Mouse (Mus musculus) midbrain, postnatal 0 days (tissue): Measurements from ENCODE around the gene Snap25. TPM values are rescaled to one million over a fixed set of nuclear protein-coding genes. Genes with fewer than 3 reads are reported as not detected.

Source experiments
- ATAC-seq: fragments of 200-750 bp; cut with Nextera tagmentation; 2 replicates; pipeline ENCODE4 v1.8.0; 2017; ENCODE audit warnings: moderate number of reproducible peaks, mild to moderate bottlenecking, moderate TSS enrichment, moderate library complexity; ENCODE audit not compliant: low FRiP score
- DNase-seq: peaks from one replicate; pipeline ENCODE4 v3.0.0-alpha.2; 2015; ENCODE audit warnings: low spot score
- H3K27ac ChIP-seq: fragments of 300-500 bp; sonication (generic); 2 replicates; pipeline ENCODE4 v1.5.1; 2014; ENCODE audit warnings: low read depth, mild to moderate bottlenecking, low read length, mixed read lengths
- H3K27me3 ChIP-seq: fragments of 300-500 bp; sonication (generic); 2 replicates; pipeline ENCODE4 v1.6.1; 2014; ENCODE audit warnings: low read length, control low read depth, mixed read lengths; ENCODE audit not compliant: insufficient read depth
- H3K36me3 ChIP-seq: fragments of 300-500 bp; sonication (generic); 2 replicates; pipeline ENCODE4 v1.6.1; 2014; ENCODE audit warnings: low read length, control low read depth, mixed read lengths; ENCODE audit not compliant: insufficient read depth
- H3K4me1 ChIP-seq: fragments of 300-500 bp; sonication (generic); 2 replicates; pipeline ENCODE4 v1.6.1; 2014; ENCODE audit warnings: mild to moderate bottlenecking, control low read depth, antibody characterized with exemption, low read length, mixed read lengths; ENCODE audit not compliant: insufficient read depth
- H3K4me2 ChIP-seq: fragments of 300-500 bp; sonication (generic); 2 replicates; pipeline ENCODE4 v1.6.1; 2014; ENCODE audit warnings: low read depth, mild to moderate bottlenecking, low read length, mixed read lengths; ENCODE audit not compliant: poor library complexity, severe bottlenecking
- H3K4me3 ChIP-seq: fragments of 300-500 bp; sonication (generic); 2 replicates; pipeline ENCODE4 v1.5.1; 2014; ENCODE audit warnings: low read depth, mild to moderate bottlenecking, low read length, moderate library complexity
- H3K9ac ChIP-seq: fragments of 300-500 bp; sonication (generic); replicated peaks from 2 replicates; pipeline ENCODE4 v1.6.1; 2014; ENCODE audit warnings: mild to moderate bottlenecking, low read length, moderate library complexity, mixed read lengths; ENCODE audit not compliant: poor library complexity, severe bottlenecking
- H3K9me3 ChIP-seq: fragments of 300-500 bp; sonication (generic); 2 replicates; pipeline ENCODE4 v1.6.1; 2016; ENCODE audit warnings: low read length, control low read depth
- CTCF ChIP-seq: IDR thresholded peaks from 2 replicates; pipeline ENCODE4 v1.5.1; 2016; ENCODE audit warnings: antibody characterized with exemption, mild to moderate bottlenecking
- WGBS: fragments of 180-500 bp; shearing (Covaris S2); extraction: QIAGEN DNeasy Blood & Tissue Kit; methylation state at CpG from one replicate; pipeline ENCODE4 v1.1.7; 2014; 5-methylcytosine and 5-hydroxymethylcytosine counted together
- polyA plus RNA-seq: library from polyadenylated mRNA; unstranded; fragments of >200 nt; fragmentation: Nextera tagmentation; extraction: Ambion mirVana; gene quantifications from 2 replicates; pipeline ENCODE4 v1.2.1, GENCODE M21; 2015
- total RNA-seq: library from RNA; depleted of rRNA; stranded (reverse); fragments of >200 nt; gene quantifications from 2 replicates; pipeline ENCODE4 v1.2.3, GENCODE M21; 2014; rRNA removed

Snap25 gene
- total RNA-seq (209 and 253 TPM in 2 replicates), polyA plus RNA-seq (293 and 327 TPM in 2 replicates)

- Histone ChIP-seq H3K4me1 (no peaks in the 10 kb centered on the region), H3K9ac (peak within 1 kb of the TSS; percentile 78)
- ATAC-seq, result peak; percentile 89
These were observed at the start of gene Snap25 for GRCm38 (mm10) chr2:136713299-136713758. Gene Snap25 (plus strand): TSS chr2:136713453.

GRCm38 (mm10) chr2:136666951-136667350 lies 46.3 kb upstream of the Snap25 start:
- ATAC-seq, result no peak
- WGBS, result 83% methylated on average over 1 of the region's 1 CpGs
- no peaks in the 10 kb centered on the region for H3K9me3 ChIP-seq
- H3K4me2 ChIP-seq, result no peak overlapping the region
- H3K27ac ChIP-seq, result no peak overlapping the region
- H3K36me3 ChIP-seq, result no peaks in the 10 kb centered on the region
- H3K4me3 ChIP-seq, result no peak overlapping the region
- DNase-seq, result no peak
- TF ChIP-seq CTCF, result no peak
- H3K4me1 ChIP-seq, result no peaks in the 10 kb centered on the region
- H3K9ac ChIP-seq, result no peak overlapping the region
- no peaks in the 10 kb centered on the region for H3K27me3 ChIP-seq

More at GRCm38 (mm10) chr2:136713299-136713758, at the start of gene Snap25:
- TF ChIP-seq CTCF, result no peak
- WGBS, result 0% methylated on average over 18 of the region's 20 CpGs
- H3K36me3 ChIP-seq, result no peaks in the 10 kb centered on the region
- no peaks in the 10 kb centered on the region for H3K27me3 ChIP-seq
- H3K27ac ChIP-seq, result peak within 1 kb of the TSS; percentile 79
- H3K4me3 ChIP-seq, result peak within 1 kb of the TSS; percentile 79
- peak; percentile 97 for DNase-seq
- peak within 1 kb of the TSS; percentile 62 for H3K4me2 ChIP-seq
- no peaks in the 10 kb centered on the region for H3K9me3 ChIP-seq

DNA sequence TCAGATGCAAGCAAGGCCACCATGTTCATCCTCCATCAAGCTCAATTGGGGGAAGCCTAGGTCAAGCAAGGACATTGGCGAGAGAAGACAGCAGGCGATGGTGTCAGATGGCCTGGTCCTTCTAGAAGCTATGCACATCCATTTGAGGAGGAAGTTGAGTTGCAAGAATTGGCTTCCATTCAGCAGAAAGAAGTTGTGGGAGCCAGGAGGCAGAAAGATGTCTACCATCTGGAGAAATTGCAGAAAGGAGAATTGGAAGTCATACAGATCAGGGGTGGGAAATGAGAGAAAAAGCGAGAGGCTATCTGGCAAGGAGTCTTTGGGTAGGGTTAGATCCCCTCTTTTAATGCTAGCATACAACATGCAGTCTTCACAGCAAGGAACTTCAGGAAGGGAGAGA lies 44.1 kb upstream of the Snap25 start:
- H3K9ac ChIP-seq, result no peak overlapping the region
- no peak for TF ChIP-seq CTCF
- no peaks in the 10 kb centered on the region for H3K4me1 ChIP-seq
- no peak overlapping the region for H3K27ac ChIP-seq
- no peaks in the 10 kb centered on the region for H3K27me3 ChIP-seq
- H3K36me3 ChIP-seq, result no peaks in the 10 kb centered on the region
- no peaks in the 10 kb centered on the region for H3K9me3 ChIP-seq
- WGBS, result 94% methylated on average over 3 of the region's 3 CpGs
- DNase-seq, result no peak
- no peak overlapping the region for H3K4me3 ChIP-seq
- H3K4me2 ChIP-seq, result no peak overlapping the region
- no peak for ATAC-seq

DNA sequence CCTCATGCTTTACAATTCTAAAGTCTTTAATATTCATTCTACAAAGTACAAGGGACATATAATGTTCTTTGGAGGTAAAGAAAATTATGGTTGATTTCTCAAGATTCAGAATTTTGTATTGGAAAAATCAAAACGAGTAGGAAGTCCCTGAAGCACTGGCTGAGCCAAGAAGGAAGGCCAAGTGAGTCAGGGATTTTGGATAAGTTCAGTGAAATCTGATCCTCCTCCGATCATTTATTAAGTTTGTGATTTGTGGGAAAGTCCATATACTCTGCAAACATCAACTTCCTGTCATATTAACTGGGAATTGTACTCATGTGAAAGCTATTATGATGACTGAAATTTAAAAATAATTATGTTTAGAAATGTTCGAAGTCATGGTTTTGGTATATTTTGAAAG lies 43.6 kb upstream of the Snap25 start:
- TF ChIP-seq CTCF, result no peak
- no peak overlapping the region for H3K9ac ChIP-seq
- no peaks in the 10 kb centered on the region for H3K36me3 ChIP-seq
- WGBS, result 88% methylated on average over 3 of the region's 3 CpGs
- H3K4me1 ChIP-seq, result no peaks in the 10 kb centered on the region
- ATAC-seq (no peak), DNase-seq (no peak)
- H3K4me2 ChIP-seq, result no peak overlapping the region
- no peak overlapping the region for H3K27ac ChIP-seq
- no peaks in the 10 kb centered on the region for H3K9me3 ChIP-seq
- H3K27me3 ChIP-seq, result no peaks in the 10 kb centered on the region
- H3K4me3 ChIP-seq, result no peak overlapping the region

GRCm38 (mm10) chr2:136670539-136671271 lies 42.5 kb upstream of the Snap25 start:
- Histone ChIP-seq H3K9ac (no peak overlapping the region), H3K4me1 (no peaks in the 10 kb centered on the region), H3K36me3 (no peaks in the 10 kb centered on the region), H3K4me3 (no peak overlapping the region), H3K9me3 (no peaks in the 10 kb centered on the region), H3K4me2 (peak overlapping the region; percentile 20; the same call in 1 of the 2 replicates), H3K27me3 (no peaks in the 10 kb centered on the region), H3K27ac (0 out of 2 replicates have a peak overlapping the region, but pooled peaks have one; percentile 32)
- ATAC-seq, result peak; percentile 38; the same call in 1 of the 2 replicates
- DNase-seq, result peak; percentile 70
- WGBS, result 31% methylated on average over 9 of the region's 9 CpGs
- no peak for TF ChIP-seq CTCF

- no peak overlapping the region for H3K4me3 ChIP-seq
- no peak for TF ChIP-seq CTCF
- H3K4me2 ChIP-seq, result no peak overlapping the region
- no peak for ATAC-seq
- no peak overlapping the region for H3K27ac ChIP-seq
- H3K9ac ChIP-seq, result no peak overlapping the region
- 75% methylated on average over 4 of the region's 4 CpGs for WGBS
- no peaks in the 10 kb centered on the region for H3K36me3 ChIP-seq
- no peaks in the 10 kb centered on the region for H3K9me3 ChIP-seq
- peaks cover 4% of the 10 kb centered on the region; the same call in 1 of the 2 replicates for H3K4me1 ChIP-seq
- no peaks in the 10 kb centered on the region for H3K27me3 ChIP-seq
- peak; percentile 31 for DNase-seq
These were observed 39.0 kb upstream of the Snap25 start for GRCm38 (mm10) chr2:136674077-136674757.
